Mouse (Mus musculus) heart, postnatal 14 days (tissue): ENCODE results near the gene Tcirg1. TPM values are rescaled to one million over a fixed set of nuclear protein-coding genes. Genes with fewer than 3 reads are reported as not detected.

Experiments used
- DNase-seq, 2 experiments: peaks; one replicate each; pipeline ENCODE4 v3.0.0; 2021 to 2022
- intact Hi-C: fragments of 180-260 bp; cut with DNase I; formaldehyde crosslinking; loops from one replicate; pipeline ENCODE4 v1.15.1; 2025
- total RNA-seq, 2 experiments: library from RNA; stranded (reverse); gene quantifications; 2 replicates each; pipeline ENCODE4 v1.2.3; 2021

Gene Tcirg1
- total RNA-seq, 2 experiments from 2014 or later: 16.0 to 20.4 TPM

DNA sequence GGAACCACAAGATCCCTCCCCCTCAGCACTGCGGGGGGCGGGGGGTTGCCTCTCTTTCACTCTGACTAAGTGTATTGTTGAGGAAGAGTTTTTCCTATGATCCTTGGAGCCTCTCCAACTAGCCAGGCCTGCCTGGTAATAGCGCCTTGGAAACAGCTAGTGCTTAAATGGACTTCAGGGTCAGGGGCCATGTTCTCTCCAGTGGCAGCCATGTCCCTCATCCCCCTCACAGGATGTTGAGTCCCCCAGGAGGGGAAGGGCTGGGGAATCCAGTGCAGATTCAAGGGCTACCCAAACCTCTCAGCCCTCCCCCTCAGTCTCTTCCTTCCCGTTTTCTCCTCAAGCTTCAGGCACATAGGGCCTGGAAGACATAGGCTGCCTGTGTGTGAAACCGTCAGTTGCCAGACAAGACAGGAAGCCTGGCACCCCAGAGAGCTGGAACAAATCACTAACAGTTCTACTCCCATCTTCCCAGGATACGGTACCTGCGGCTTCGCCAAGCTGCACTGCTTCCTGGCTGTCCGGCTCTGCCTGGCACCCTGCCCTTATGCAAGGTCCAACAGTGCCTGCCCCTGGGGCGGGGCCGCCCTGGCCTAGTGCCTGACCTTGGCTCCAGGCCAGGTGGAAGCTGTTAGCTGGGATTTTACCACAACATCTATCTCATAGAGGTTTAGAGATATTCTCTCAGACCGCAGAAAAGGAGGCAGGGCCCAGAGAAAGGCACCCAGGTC, 22.4 kb upstream of the Tcirg1 start, which contains the start of gene Aldh3b1:
Aldh3b1 (minus strand) TSS at position 598 of the 731 bp plus-strand sequence.
- DNase-seq: peak; percentile 92 to 94
- intact Hi-C loops: no loop called here

DNA sequence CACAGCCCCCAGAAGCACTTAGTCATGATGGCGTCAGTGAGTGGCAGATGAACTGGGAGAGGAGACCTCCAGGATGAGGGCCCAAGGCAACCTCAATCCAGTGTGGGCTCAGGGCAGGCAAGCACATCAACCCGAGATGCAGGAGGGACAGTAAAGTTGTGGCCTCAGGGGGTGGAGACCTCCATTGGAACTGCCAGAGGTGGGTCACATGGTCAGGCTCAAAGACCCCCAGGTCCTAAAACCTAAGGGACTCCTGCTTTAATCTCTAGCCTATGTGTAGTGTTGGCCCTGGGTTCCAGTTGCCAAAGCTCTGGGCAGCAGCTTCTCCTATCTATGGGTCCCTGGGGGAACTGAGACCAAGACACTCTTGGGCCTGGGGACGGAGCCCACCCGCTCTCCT, 21.8 kb upstream of the Tcirg1 start:
- no peak for DNase-seq

DNA sequence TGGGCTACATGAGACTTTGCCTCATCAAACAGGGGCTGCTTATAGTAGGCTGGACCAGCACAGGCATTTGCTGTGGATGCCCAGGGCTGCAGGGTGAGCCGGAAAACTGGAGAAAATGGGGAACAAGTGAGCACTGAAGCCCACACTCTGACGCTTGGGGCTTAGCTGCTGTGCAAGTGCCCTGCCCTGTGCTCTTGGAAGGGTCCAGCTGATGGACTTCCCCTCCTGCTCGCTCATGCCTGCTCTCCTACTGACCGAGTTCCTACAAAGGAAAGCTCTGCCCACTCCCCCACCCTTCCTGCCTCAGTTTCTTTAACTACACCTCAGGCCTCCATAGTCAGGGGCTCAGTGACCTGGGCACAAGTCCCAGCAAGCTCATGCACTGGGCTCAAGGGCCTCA, 21.1 kb upstream of the Tcirg1 start:
- intact Hi-C loops: no loop called here
- DNase-seq: no peak

More for the DNA sequence above, 21.8 kb upstream of the Tcirg1 start:
- intact Hi-C loops: no loop called here

DNA sequence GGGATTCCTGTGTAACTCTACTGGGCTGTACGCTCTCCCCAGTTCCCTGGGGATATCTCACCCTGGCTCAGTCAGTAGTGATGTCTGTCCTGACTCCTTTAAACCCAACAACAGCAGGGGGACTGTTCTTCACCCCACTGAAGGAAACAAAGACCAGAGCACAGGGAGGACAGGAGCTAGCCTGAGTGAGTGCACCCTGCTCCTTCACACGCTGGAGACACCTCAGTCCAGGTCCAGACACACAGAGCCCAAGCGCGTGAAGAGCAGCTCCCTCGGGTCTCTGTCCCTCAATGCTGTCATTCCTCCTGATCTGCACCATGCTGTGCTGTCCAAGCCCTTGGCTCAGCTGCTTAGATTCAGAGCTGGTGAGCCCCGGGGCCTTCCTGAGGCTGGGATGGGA, 19.8 kb upstream of the Tcirg1 start:
- DNase-seq: no peak

DNA sequence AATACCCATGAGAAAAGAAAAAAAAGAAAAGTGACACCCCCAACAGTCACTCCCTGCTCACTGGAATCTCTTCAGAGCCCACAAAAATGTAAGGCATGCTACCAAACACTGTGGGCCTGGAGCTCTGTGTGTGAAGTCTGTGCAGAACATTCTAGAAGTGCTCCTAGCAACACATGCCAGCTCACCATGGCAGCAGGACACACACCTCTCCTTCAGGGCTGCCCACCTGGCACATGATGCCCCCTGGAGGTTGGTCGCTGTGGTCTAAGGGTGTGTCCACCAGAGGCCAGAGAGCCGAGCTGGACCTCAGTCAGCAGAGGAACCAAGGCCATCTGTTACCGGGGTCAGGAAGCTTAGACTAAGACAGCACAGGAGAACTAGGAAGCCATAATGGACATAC, 19.3 kb upstream of the Tcirg1 start:
- intact Hi-C loops: no loop called here
- no peak for DNase-seq

More for the DNA sequence above, 19.8 kb upstream of the Tcirg1 start:
- intact Hi-C loops: no loop called here

DNA sequence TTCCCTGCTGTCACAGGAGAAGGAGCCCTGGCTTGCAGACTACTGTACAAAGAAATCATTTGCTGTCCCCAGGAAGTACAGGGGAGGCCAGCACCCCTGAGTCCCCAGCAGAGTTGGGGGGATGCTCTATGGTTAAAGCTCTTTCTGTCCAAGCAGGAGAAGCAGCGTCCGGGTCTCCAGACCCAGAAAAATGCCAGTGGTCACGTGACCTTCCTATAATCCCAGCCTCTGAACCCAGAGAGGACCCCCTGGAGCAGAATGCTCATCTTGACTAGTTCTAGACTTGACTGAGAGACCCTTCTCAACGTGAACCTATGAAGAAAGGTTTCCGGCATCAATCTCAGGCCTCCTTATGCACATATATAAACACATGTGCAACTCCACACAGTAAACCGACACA, 18.9 kb upstream of the Tcirg1 start:
- DNase-seq: no peak
- intact Hi-C loops: no loop called here

DNA sequence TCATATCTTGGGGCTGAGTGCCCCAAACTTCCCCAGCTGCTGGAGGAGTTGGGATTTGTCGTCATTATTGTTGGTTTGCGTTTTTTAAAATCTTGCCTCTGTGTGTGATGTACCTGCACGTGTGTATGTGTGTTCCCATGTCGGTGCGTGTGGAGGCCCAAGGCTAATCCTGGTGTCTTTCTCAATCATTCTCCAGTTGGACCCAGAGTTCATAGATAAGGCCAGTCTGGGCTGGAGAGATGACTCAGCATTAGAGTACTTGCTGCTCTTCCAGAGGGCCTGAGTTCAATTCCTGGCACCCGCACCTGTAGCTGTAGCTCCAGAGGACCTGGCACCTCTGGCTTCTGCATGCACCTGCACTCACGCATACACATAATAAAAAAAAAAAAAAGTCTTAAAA, 17.9 kb upstream of the Tcirg1 start:
- DNase-seq: no peak
- intact Hi-C loops: no loop called here

DNA sequence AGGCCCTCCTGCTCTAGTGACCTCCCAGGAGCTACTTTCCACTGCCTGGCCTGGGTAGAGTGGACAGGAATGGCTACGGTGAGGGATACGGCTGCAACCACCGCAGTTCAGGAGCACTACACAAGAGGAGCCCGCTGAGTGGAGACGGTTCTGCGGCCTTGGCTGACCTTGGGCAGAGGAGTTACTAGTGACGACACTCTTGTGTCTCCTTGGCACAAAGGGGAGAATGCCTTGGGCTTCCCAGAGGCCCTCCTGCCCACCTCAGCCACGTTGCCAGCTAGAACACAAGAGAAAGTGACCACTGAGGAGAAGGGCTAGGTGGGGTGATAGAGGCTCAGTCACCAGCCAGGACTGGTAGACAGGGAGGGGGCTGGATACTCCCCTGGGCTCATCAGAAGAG, 17.3 kb upstream of the Tcirg1 start:
- intact Hi-C loops: no loop called here
- DNase-seq: no peak

DNA sequence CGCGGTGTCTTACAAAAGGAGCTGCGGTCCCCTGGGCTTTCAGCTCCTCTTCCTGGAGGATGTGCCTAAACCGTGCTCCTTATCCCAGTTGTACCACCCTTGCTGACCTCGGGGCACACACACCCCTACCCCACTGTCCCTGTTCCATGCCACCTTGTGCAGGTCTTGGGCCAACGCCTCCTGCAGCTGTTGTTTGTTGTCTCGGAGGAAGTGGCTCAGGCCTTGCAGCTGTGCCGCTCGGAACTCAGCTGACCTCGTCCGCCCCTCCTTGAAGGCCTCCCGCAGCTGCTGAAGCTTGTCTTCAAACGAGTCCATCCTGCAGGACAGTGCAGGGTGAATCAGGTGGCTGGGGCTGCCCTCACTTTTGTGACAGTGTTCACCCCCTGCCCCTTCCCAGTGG, 16.7 kb upstream of the Tcirg1 start:
- intact Hi-C loops: no loop called here
- peak; percentile 59 to 63 for DNase-seq

DNA sequence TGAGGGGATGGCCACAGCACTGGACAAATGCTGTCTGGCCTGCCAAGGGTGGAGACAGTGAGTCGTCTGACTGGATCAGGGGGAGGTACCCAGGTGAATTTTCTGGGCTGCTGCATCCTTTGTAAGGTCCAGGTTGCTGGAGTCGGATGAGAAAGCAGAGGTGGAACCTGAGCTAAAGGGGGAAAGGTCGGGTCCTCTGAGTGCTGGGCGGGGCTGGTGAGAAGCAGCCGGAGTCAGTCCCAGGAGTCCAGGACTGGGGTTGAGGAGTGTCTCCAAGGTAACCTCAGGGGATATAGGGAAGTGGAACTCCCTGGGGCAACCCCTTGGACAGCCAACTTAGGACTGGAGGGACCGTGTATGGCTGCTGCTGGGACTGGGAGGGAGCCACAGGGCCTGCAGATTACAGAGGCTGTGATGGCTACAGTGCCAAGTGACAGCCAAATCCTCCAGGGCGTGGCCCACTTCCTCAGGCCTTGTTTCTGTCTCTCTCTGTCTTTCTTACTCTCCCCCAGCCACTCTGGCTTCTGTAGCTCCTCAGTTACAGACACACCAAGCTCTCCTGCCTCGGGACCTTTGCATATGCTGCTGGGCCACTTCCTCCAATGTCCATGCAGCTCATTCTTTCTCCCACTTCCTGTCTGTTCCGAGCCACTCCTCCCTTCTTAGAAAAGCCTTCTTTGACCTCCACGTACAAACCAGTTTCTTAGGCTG, 15.9 kb upstream of the Tcirg1 start:
- intact Hi-C loops: no loop called here
- no peak for DNase-seq

DNA sequence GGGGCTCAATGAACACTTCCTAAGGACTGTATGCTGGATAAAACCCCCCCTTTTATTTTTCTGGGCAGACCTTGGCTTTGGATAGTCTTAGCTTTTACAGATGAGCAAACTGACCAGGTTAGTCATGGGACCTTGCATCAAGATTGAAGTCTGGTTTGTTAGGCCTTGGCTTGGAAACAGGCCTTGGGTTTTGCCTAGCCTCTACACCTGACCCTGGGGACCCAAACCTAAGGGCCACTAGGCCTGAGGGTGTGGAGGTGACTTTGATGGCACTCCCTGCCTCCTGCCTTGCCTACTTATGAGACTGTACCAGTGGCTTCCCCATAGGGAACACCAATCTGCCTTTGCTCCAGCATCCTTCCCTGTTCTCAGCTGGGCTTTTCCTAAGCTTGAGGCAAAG, 13.0 kb upstream of the Tcirg1 start:
- intact Hi-C loops: no loop called here
- DNase-seq: no peak

DNA sequence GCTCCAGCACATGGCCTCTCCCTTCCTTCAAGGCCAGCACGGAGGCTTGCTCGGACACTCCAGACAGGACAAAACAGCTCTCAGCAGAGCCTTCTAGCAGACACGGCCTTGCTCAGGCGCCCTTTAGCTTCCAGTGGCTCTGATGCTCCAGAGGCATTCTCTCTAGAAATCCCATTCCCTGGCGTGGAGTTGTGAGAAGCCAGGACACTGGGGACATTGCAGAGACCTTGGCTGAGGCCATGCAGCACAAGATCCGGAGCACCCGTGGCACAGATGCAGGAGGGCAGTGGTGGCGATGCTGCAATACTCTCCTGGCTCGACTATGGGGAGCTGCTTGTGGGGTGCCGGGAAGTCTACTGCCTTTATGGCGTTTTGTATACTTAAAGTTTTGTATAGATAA, 9.8 kb upstream of the Tcirg1 start:
- intact Hi-C loops: no loop called here
- no peak for DNase-seq

DNA sequence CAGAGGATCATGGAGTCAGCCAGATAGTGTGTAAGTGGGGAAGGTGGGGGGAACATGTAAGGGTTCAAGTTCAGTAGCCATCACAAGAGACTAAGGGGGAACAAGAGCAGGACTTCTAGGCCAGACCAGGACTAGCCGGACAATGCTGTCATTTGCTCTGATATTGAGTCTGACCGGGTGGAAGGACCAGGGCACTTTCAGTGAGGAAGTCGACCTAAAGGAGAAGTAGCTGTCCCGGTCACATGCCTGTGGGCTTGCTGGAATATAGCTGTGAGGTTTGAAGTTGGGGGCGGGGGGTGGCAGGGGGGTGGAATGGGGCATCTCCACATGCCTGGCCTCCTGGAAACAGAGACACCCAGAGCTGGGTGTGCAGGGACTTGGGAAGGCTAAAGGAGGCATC, 7.6 kb upstream of the Tcirg1 start:
- intact Hi-C loops: no loop called here
- DNase-seq: no peak

DNA sequence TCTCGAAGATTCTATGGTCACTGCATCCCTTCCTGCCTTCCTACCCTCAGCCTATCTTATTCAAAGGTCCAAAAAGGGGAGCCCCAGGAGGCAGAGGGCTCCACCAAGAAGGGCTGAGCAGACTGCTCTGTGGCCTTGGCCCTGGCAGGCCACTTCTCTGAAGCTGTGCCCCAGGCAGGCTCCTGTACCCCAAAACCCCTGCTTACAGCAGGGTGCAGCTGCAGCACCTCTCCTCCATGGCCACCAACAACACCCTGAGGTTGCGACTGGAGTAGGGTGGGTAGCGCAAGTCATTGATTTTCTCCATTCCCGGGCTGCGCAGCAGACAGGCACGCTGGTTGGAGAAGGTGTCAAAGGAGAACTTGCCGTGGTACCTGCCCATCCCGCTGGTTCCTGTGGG, 6.8 kb upstream of the Tcirg1 start:
- no peak for DNase-seq

DNA sequence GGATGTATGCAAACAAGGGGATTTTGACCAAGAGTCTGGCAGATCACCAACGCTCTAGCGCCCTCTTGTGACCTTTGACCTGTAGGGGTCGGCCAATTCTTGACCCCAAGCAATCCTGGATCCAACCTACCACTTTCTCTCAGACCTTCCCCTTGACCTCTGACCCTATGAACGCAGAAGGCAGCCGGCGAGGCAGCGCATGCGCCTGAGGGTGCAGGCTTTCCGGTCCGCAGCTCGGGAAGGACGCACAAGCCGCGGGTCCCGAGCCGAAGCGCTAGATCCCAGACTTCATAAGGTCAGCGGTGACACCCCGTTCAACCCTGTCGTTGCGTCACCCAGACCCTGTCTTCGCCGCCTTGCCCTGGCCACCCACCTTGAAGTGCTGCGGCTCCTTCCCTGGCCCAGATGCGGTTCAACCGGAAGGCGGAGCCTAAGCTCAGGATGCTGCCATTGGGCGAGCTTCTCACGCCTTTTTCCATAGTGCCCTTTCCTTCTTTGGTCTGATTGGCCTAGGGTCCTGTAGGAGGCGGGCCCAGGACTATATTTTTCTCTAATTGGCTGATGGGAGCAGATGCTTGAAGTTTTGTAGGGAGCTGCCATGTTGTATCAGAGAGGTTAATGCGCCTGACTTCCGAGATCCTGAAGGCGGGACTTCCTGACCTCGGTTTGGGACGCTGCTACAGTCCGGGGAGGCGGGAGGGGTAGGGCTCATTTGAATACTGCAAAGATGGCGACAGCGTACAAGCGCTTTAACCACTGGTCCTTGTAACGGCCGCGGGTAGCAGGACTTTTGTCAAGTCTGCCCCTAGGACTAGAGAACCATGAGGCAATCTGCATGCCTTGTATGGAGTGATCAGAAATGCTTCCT, 5.6 kb upstream of the Tcirg1 start, which contains the start of gene Ndufs8:
Ndufs8 (minus strand) TSS at position 438 of the 868 bp plus-strand sequence.
- peak; percentile 86 to 89 for DNase-seq
- intact Hi-C loops: no loop called here

More for the DNA sequence above, 6.8 kb upstream of the Tcirg1 start:
- intact Hi-C loops: no loop called here

DNA sequence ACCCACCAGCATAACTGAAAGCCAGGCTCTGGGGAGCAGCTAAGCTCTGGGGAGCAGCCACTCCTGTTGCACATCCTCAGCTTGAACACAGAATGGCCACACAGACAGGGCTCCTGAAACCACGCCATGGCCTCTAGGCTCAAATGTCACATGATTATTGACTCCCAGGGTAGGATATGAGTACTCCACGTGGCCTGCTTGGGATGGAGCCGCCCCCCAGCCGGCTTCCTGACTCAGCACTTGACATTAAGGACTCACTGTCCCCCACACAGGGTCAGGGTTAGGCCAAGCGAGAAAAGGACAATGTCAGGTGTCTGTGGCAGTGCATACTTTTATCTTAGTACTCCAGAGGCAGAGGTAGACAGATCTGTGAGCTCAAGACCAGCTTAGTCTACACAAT, 3.3 kb upstream of the Tcirg1 start:
- intact Hi-C loops: no loop called here
- no peak for DNase-seq

DNA sequence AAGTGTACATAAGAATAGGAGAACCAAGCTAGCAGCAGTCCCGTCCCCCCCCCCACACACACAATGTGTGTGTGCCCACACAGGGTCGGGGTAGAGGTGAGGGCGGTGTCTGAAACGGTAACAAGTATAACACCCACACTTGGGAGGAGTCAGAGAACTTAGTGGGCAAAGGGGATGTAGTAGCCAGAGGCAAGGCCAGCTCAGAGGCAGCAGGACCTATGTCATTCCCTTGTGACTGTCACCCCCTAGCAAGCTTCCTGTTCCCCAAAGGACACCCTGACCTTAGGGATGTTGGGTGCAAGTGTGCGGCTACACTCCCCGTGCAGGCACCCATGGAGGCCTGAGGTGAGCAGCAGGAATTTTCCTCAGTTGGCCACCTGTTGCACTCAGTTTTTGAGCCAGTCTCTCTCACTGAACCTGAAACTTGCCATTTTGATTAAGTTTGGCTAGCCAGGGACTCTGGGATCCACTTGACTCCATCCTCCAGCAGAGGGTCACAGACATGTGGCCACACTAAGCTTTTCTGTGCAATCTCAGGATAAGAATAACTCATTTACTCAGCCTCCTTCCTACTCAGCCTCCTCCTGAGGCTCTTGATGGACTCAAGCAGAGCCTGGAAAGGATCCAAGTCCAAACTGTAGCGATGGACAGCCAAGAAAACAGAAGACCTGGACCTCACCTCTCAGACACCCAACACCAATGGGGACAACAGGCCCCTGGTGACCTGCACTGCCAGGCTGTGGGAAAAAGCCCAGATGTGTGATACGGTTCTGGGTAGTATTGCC, 1.1 kb upstream of the Tcirg1 start:
- DNase-seq: no peak
- intact Hi-C loops: no loop called here

DNA sequence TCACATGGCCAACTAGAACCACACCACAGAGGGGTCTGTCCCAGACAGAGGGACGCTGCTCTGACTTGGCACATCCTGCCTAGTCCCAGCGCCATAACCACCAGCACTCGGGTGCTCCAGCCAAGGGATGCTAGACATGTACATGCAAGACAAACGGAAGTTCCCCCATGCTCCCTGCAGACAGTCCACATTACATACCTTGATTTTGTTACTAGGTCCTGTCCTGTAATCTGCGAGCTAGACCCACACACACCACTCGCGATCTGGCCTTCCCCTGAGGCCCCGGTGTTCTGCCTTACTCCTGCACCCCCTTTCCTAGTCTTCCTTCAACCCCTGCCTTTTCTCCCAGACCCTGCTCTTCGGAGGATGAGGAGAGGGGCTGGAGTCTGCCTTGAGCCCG, 607 bp downstream of the Tcirg1 start:
- DNase-seq: no peak
- intact Hi-C loops: no loop called here

DNA sequence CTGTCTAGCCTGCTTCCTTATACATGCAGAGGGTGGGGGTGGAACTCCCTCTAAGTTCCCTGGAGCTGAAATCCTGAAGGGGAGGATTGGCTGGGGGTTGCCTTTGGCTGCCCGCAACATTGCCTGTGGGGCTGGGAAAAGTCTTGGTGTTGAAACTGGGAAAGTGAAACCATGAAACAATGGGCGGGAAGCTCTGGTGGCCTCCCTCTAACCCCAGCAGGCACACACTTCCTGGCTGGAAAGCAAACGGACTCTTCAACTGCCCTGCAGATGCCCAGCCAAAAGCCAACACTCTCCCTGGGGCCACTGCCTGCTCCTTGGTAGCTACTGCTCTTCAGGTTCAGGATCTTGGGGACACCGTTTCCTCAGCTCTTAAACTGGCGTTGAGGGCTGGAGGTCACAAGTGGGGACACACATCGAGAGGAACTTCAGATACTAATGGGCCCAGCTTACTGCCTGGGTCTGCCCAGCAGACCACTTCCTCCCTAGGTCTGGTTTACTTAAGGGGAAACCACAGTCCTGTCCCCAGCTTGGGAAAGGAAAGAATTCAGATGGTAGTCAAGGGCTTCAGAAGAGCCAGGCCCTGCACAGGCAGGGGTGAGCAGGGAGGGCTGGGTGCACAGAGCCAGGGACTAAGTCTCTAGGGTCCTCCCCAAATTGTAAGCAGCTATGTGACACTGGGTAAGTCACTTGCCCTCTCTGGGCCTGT, 1.5 kb downstream of the Tcirg1 start:
- intact Hi-C loops: no loop called here
- DNase-seq: peak in 1 of 2 experiments; percentile 56

DNA sequence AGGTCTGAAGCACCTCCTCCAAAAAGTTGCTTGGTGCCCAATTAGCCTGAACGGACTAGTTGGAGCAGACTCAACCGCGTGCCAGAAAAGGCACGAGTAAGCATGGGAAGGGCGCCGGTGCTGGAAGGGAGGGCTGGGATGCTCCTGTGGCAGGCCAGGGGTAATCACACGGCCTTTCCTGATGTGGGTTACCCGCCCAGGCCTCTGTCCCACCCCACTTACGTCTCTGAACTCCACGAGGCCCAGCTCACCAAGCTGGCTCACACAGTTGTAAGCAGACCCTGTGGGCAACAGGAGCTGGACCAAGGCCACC, 2.6 kb downstream of the Tcirg1 start:
- intact Hi-C loops: loop anchor here (5.0 kb wide), 1 partner anchor 33 kb away; the partner anchor contains the start of gene Unc93b1
- no peak for DNase-seq
